Mouse (Mus musculus) intestine, embryonic 14.5 days (tissue): ENCODE data around the gene Tmem26. TPM values are rescaled to one million over a fixed set of nuclear protein-coding genes. Genes with fewer than 3 reads are reported as not detected.

Experiments used
- ATAC-seq: fragments of 200-750 bp; cut with Nextera tagmentation; replicated peaks from 2 replicates; pipeline ENCODE4 v1.8.0; 2017; ENCODE audit warnings: low read depth, moderate number of reproducible peaks, moderate TSS enrichment, moderate library complexity; ENCODE audit not compliant: low FRiP score, low TSS enrichment
- DNase-seq: peaks from one replicate; pipeline ENCODE4 v3.0.0-alpha.2; 2018; ENCODE audit warnings: low spot score
- H3K27ac ChIP-seq: fragments of 300-500 bp; sonication (generic); 2 replicates; pipeline ENCODE4 v1.5.1; 2014; ENCODE audit warnings: low read depth, mild to moderate bottlenecking, control low read depth
- H3K27me3 ChIP-seq: fragments of 300-500 bp; sonication (generic); replicated peaks from 2 replicates; pipeline ENCODE4 v1.6.1; 2014; ENCODE audit warnings: low read length, control low read depth; ENCODE audit not compliant: control insufficient read depth, insufficient read depth
- H3K36me3 ChIP-seq: fragments of 300-500 bp; sonication (generic); 2 replicates; pipeline ENCODE4 v1.6.1; 2014; ENCODE audit warnings: low read length, control low read depth; ENCODE audit not compliant: control insufficient read depth, insufficient read depth
- H3K4me1 ChIP-seq: fragments of 300-500 bp; sonication (generic); replicated peaks from 2 replicates; pipeline ENCODE4 v1.6.1; 2014; ENCODE audit warnings: low read length, control low read depth, mixed read lengths; ENCODE audit not compliant: control insufficient read depth, insufficient read depth
- H3K4me2 ChIP-seq: fragments of 300-500 bp; sonication (generic); 2 replicates; pipeline ENCODE4 v1.6.1; 2014; ENCODE audit warnings: low read length
- H3K4me3 ChIP-seq: fragments of 300-500 bp; sonication (generic); 2 replicates; pipeline ENCODE4 v1.5.1; 2014; ENCODE audit warnings: low read depth, low read length, control low read depth, mixed read lengths
- H3K9ac ChIP-seq: fragments of 300-500 bp; sonication (generic); 2 replicates; pipeline ENCODE4 v1.6.1; 2014; ENCODE audit warnings: mild to moderate bottlenecking, low read length
- H3K9me3 ChIP-seq: fragments of 300-500 bp; sonication (generic); 2 replicates; pipeline ENCODE4 v1.6.1; 2016; ENCODE audit warnings: low read length, control low read depth; ENCODE audit not compliant: control insufficient read depth
- WGBS: fragments of 180-500 bp; shearing (Covaris S2); extraction: QIAGEN DNeasy Blood & Tissue Kit; methylation state at CpG from one replicate; pipeline ENCODE4 v1.1.7; 2014; 5-methylcytosine and 5-hydroxymethylcytosine counted together
- polyA plus RNA-seq: library from polyadenylated mRNA; unstranded; fragments of >200 nt; fragmentation: Nextera tagmentation; extraction: Ambion mirVana; gene quantifications from 2 replicates; pipeline ENCODE4 v1.2.1, GENCODE M21; 2014

Gene Tmem26
- polyA plus RNA-seq, 1 experiment from 2014 or later = 11.5 TPM

DNA sequence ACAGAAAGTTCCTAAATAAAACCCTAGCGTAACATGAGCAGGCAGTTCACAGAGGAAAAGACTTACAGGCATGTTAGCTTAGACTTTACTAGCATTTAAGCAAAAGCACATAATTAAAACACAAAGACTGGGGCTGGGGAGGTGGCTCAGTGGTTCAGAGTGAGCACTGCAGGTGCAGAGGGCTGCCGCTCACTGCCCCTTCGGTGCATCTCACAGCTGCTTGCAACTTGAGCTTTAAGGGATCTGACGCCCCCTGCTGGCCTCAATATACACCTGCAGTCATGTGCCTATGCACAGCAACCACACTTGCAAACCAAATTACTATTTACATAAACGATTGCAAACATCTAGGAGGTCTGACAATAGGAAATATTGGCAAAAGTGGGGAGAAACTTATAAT, 87.5 kb downstream of the Tmem26 start:
- no peaks in the 10 kb centered on the region for H3K27me3 ChIP-seq
- peaks cover 3% of the 10 kb centered on the region; the same call in 1 of the 2 replicates for H3K9me3 ChIP-seq
- 85% methylated on average over 5 of the region's 5 CpGs for WGBS
- ATAC-seq = no peak
- no peaks in the 10 kb centered on the region for H3K36me3 ChIP-seq
- H3K4me2 ChIP-seq = no peak overlapping the region
- H3K4me3 ChIP-seq = no peak overlapping the region
- H3K27ac ChIP-seq = no peak overlapping the region
- H3K4me1 ChIP-seq = no peaks in the 10 kb centered on the region
- H3K9ac ChIP-seq = no peak overlapping the region
- DNase-seq = no peak

GRCm38 (mm10) chr10:68812699-68813098, 89.3 kb downstream of the Tmem26 start:
- no peak overlapping the region for H3K4me3 ChIP-seq
- no peak for DNase-seq
- no peak overlapping the region for H3K4me2 ChIP-seq
- no peak overlapping the region for H3K27ac ChIP-seq
- H3K36me3 ChIP-seq = no peaks in the 10 kb centered on the region
- ATAC-seq = no peak
- 92% methylated on average over 12 of the region's 12 CpGs for WGBS
- H3K4me1 ChIP-seq = no peaks in the 10 kb centered on the region
- H3K27me3 ChIP-seq = no peaks in the 10 kb centered on the region
- peaks cover 3% of the 10 kb centered on the region; the same call in 1 of the 2 replicates for H3K9me3 ChIP-seq
- H3K9ac ChIP-seq = no peak overlapping the region

DNA sequence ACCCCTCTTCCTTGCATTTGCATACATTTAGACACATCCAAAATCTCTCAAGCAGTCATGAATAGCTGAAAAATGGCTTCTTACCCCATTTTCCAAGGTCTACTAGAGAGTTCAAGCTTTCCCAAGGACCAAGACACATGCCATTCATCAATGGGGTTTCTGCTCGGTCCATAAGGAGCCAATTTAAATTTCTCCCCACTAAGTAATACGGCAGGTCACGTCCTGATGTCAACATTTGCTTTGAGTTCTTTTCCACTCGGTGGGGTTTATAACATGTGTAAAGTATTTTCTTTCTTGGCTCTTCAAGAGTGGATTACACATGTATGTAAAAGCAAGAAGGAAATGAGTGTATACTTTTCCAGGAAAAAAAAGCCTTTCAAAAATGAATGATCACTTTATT, 93.8 kb downstream of the Tmem26 start:
- no peaks in the 10 kb centered on the region for H3K36me3 ChIP-seq
- ATAC-seq = no peak
- no peak overlapping the region for H3K4me2 ChIP-seq
- no peak overlapping the region for H3K9ac ChIP-seq
- H3K9me3 ChIP-seq = no peaks in the 10 kb centered on the region
- no peak for DNase-seq
- H3K4me1 ChIP-seq = no peaks in the 10 kb centered on the region
- no peak overlapping the region for H3K4me3 ChIP-seq
- no peaks in the 10 kb centered on the region for H3K27me3 ChIP-seq
- H3K27ac ChIP-seq = no peak overlapping the region
- WGBS = 77% methylated on average over 4 of the region's 4 CpGs

- ATAC-seq (no peak), DNase-seq (no peak)
- Histone ChIP-seq H3K4me2 (no peak overlapping the region), H3K27ac (no peak overlapping the region), H3K4me1 (no peaks in the 10 kb centered on the region), H3K36me3 (no peaks in the 10 kb centered on the region), H3K4me3 (no peak overlapping the region), H3K9ac (no peak overlapping the region), H3K27me3 (no peaks in the 10 kb centered on the region), H3K9me3 (no peaks in the 10 kb centered on the region)
- 80% methylated on average over 10 of the region's 10 CpGs for WGBS
These were observed 94.8 kb downstream of the Tmem26 start for GRCm38 (mm10) chr10:68818065-68818759.

DNA sequence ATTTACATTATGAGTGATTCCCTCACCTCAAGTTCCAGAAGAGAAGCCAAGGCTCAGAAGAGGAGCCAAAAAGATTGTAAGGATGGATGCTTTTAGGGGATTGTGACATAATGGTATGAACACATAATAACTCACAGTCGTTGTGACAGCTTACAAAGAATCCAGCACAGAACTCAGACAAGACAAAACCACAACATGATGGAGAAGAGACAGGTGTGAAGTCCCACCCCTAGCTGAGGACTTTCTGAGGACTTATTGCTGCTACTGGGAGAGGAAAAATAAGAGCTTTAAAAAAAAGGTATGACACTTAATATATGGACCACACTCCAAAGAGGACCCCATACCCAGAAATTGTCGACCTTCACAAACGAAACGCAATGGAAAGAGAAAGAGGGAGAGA, 101.1 kb downstream of the Tmem26 start:
- no peaks in the 10 kb centered on the region for H3K4me1 ChIP-seq
- no peaks in the 10 kb centered on the region for H3K9me3 ChIP-seq
- DNase-seq (no peak), ATAC-seq (no peak)
- 86% methylated on average over 4 of the region's 4 CpGs for WGBS
- no peaks in the 10 kb centered on the region for H3K36me3 ChIP-seq
- H3K27me3 ChIP-seq = no peaks in the 10 kb centered on the region
- H3K4me2 ChIP-seq = no peak overlapping the region
- no peak overlapping the region for H3K27ac ChIP-seq
- no peak overlapping the region for H3K9ac ChIP-seq
- H3K4me3 ChIP-seq = no peak overlapping the region

Other genes with a start within 250 kb of the Tmem26 start
- 4.5 and 7.2 TPM in 2 replicates for gene Cabcoco1, start 181.8 kb upstream of the Tmem26 start, polyA plus RNA-seq